7 mouse cellular contexts compared by ENCODE assay signal in the genomic region with DNA sequence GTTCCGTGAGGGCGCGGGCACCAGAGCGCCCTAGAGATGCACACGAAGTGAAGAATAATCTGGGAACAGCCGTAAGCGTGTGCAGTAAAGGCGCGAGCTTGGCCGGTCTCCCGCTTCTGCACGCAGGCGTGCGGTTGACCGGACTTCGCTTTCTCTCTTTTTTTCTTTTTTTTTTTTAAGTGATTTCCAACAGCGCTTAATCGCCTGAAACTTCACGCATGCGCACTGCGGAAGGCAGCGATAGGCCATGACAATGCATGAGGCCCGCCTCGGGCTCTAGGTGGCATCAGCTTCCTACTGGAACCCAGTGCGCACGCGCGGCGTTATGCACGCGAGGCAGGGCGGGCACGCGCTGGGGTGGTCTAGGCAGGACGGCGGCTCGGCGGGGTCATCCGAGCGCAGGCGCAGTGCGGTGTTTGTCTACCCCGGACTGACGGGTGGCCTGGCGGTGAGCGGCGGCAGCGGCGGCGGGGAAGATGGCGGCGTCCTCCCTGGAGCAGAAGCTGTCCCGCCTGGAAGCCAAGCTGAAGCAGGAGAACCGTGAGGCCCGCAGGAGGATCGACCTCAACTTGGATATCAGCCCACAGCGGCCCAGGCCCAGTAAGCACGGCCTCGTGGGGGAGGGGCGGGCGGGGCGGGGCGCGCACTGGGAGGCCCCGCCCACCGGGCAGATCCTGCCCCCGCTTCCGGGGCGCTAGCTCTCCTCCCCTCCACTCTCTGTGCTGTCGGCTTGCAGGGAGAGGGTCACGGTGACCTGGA. TPM values are rescaled to one million over a fixed set of nuclear protein-coding genes. Genes with fewer than 3 reads are reported as not detected.
DNase-seq lines count a peak whose midpoint lies in the region; ATAC-seq lines count a peak whose summit lies in the region.

TSS of gene Map2k7 (plus strand) at position 307 of the 759 bp plus-strand sequence.
TSS of gene Gm49320 (plus strand) at position 432 of the 759 bp plus-strand sequence.

- H3K9me3 ChIP-seq in intestine, embryonic 16.5 days (ENCODE audit: control insufficient read depth, low read length): no peaks in the 10 kb centered on the region
- H3K9me3 ChIP-seq in midbrain, embryonic 11.5 days (ENCODE audit: control insufficient read depth, low read length): no peaks in the 10 kb centered on the region

- intact Hi-C loops in gastrocnemius, postnatal 36 days (cut with DNase I): loop anchor here (5.0 kb wide), 1 partner anchor 71 kb away; the partner anchor contains the start of gene Evi5l
- intact Hi-C loops in left cerebral cortex, postnatal 36 days (cut with DNase I): loop anchor here (1.0 to 5.0 kb wide), 4 partner anchors 14 to 89 kb away; partner anchors contain the start of genes Ccl25, Elavl1, Prr36 and Snapc2

- H3K27me3 ChIP-seq in intestine, embryonic 16.5 days (replicated peaks; ENCODE audit: control insufficient read depth, insufficient read depth, low read length): no peaks in the 10 kb centered on the region
- no peaks in the 10 kb centered on the region for H3K27me3 ChIP-seq in midbrain, embryonic 11.5 days (ENCODE audit: control insufficient read depth, insufficient read depth, low read length)

- H3K4me2 ChIP-seq in intestine, embryonic 16.5 days (ENCODE audit: low read depth, low read length): peak within 1 kb of the TSS; percentile 84
- H3K4me2 ChIP-seq in midbrain, embryonic 11.5 days: peak within 1 kb of the TSS; percentile 88

- peak within 1 kb of the TSS; percentile 84 for H3K9ac ChIP-seq in intestine, embryonic 16.5 days (ENCODE audit: low read depth, low read length)
- H3K9ac ChIP-seq in midbrain, embryonic 11.5 days (ENCODE audit: low read length): peak within 1 kb of the TSS; percentile 86

- WGBS in intestine, embryonic 16.5 days: under 1% methylated on average over 71 of the region's 71 CpGs
- under 1% methylated on average over 66 of the region's 71 CpGs for WGBS in midbrain, embryonic 11.5 days

- peak within 1 kb of the TSS; percentile 99 for H3K27ac ChIP-seq in intestine, embryonic 16.5 days (ENCODE audit: low read length)
- H3K27ac ChIP-seq in midbrain, embryonic 11.5 days (ENCODE audit: low read depth, low read length): peak within 1 kb of the TSS; percentile 92

- peak; percentile 100 for DNase-seq in adrenal gland, adult 2 months
- peak; percentile 100 for DNase-seq in embryo, embryonic 11.5 days (ENCODE audit: low read depth, low spot score)
- peak; percentile 99 to 100 for DNase-seq in gastrocnemius, postnatal 36 days
- DNase-seq in left cerebral cortex, postnatal 36 days (ENCODE audit: low spot score in 2 of 2): peak; percentile 100
- peak; percentile 100 for DNase-seq in midbrain, embryonic 11.5 days (ENCODE audit: low spot score, missing footprints)
- DNase-seq in skeletal muscle tissue, adult 2 months (ENCODE audit: low read depth, low spot score): peak; percentile 100

- peak within 1 kb of the TSS; percentile 86 for H3K4me3 ChIP-seq in intestine, embryonic 16.5 days (ENCODE audit: low read length)
- H3K4me3 ChIP-seq in midbrain, embryonic 11.5 days (ENCODE audit: low read depth, low read length): peak within 1 kb of the TSS; percentile 80

- H3K36me3 ChIP-seq in intestine, embryonic 16.5 days (ENCODE audit: control insufficient read depth, insufficient read depth, low read length): peaks cover 4% of the 10 kb centered on the region; the same call in 1 of the 2 replicates
- peaks cover 5% of the 10 kb centered on the region; the same call in 1 of the 2 replicates for H3K36me3 ChIP-seq in midbrain, embryonic 11.5 days (ENCODE audit: control insufficient read depth, insufficient read depth, low read length)

- peaks cover 29% of the 10 kb centered on the region for H3K4me1 ChIP-seq in intestine, embryonic 16.5 days (ENCODE audit: control insufficient read depth, insufficient read depth, low read length)
- peaks cover 16% of the 10 kb centered on the region for H3K4me1 ChIP-seq in midbrain, embryonic 11.5 days (ENCODE audit: control insufficient read depth, insufficient read depth, low read length)

- peak; percentile 93 for ATAC-seq in intestine, embryonic 16.5 days
- peak; percentile 95 for ATAC-seq in midbrain, embryonic 11.5 days (ENCODE audit: low FRiP score)

RNA-seq across cellular contexts. Expression of gene Map2k7, which starts in this region (rescaled TPM):
- total RNA-seq in adrenal gland, adult 2 months (2021): 10 to 100 TPM; 72.0 to 93.2 TPM
- polyA plus RNA-seq in adrenal gland, adult 2 months (2012; rRNA removed): 81.3 and 90.6 TPM in 2 replicates
- 10 to 100 TPM; 75.8 to 82.8 TPM for total RNA-seq in gastrocnemius, postnatal 36 days (2021)
- polyA plus RNA-seq in intestine, embryonic 16.5 days (2015; fragmentation: Nextera tagmentation; extraction: Ambion mirVana): 17.8 and 18.8 TPM in 2 replicates
- total RNA-seq in left cerebral cortex, postnatal 36 days (2021): 10 to 100 TPM; 96.5 to 97.2 TPM
- 20.8 and 22.7 TPM in 2 replicates for polyA plus RNA-seq in midbrain, embryonic 11.5 days (2014; fragmentation: Nextera tagmentation; extraction: Ambion mirVana)

RNA-seq across cellular contexts. Expression of gene Gm49320, which starts in this region (rescaled TPM):
- total RNA-seq in adrenal gland, adult 2 months (2021): 1 to 10 TPM; 1.0 to 1.2 TPM
- 10.3 and 12.7 TPM in 2 replicates for polyA plus RNA-seq in adrenal gland, adult 2 months (2012; rRNA removed)
- total RNA-seq in gastrocnemius, postnatal 36 days (2021): under 1 TPM in 1 of 2 experiments, not detected in 1; 0.20 TPM
- 0.64 and 0.70 TPM in 2 replicates for polyA plus RNA-seq in intestine, embryonic 16.5 days (2015; fragmentation: Nextera tagmentation; extraction: Ambion mirVana)
- 1 to 10 TPM in 1 of 2 experiments, not detected in 1; 1.4 TPM for total RNA-seq in left cerebral cortex, postnatal 36 days (2021)
- polyA plus RNA-seq in midbrain, embryonic 11.5 days (2014; fragmentation: Nextera tagmentation; extraction: Ambion mirVana): 0.59 and 1.00 TPM in 2 replicates

Comparison
In these comparisons a context has a peak if more than half of its experiments do, and no peak if none do; other contexts are left out.
1. Peak in every context shown above with its lines: DNase-seq, ATAC-seq, H3K4me3 ChIP-seq and H3K27ac ChIP-seq.